Comparison of ENCODE assay signal across 10 mouse cellular contexts in the genomic region with DNA sequence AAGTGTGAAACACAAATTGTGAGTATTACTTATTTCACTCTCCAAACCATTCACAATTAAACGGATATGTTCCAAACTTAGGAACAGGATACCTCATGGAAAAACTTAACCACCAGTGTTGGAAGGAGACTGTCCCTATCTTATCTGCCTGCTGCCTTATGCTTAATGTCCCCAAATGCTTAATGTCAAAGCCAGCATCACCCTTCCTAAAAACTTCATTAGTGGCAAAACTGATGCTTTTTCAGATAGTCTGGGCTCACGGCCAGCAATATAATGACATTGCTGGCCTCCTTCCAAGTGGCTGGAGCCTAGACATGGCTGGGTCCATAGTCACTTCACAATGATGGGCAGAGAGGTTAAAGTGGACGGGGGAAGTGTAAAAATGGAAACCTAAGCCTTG. TPM values are rescaled to one million over a fixed set of nuclear protein-coding genes. Genes with fewer than 3 reads are reported as not detected.
DNase-seq lines count a peak whose midpoint lies in the region; ATAC-seq lines count a peak whose summit lies in the region.
"Had no signal": no experiment of that assay in that cellular context is flagged by ENCODE, and none has a peak within 500 bp of the region (broad histone marks: within the 10 kb centered on the region; RNA-seq: fewer than 3 reads in every experiment).

No protein-coding gene starts in this region.

- ATAC-seq in hindbrain, embryonic 16.5 days = peak; percentile 72
- no peak for ATAC-seq in neural tube, embryonic 15.5 days (ENCODE audit: low FRiP score)

- H3K9me3 ChIP-seq in hindbrain, embryonic 16.5 days (ENCODE audit: control insufficient read depth, low read length) = no peaks in the 10 kb centered on the region
- no peaks in the 10 kb centered on the region for H3K9me3 ChIP-seq in neural tube, embryonic 15.5 days (replicated peaks)
- H3K9me3 ChIP-seq: embryonic facial prominence, embryonic 15.5 days; G1E had no signal

- H3K27me3 ChIP-seq in hindbrain, embryonic 16.5 days (replicated peaks; ENCODE audit: control insufficient read depth, insufficient read depth, low read length) = no peaks in the 10 kb centered on the region
- H3K27me3 ChIP-seq in neural tube, embryonic 15.5 days (replicated peaks) = no peaks in the 10 kb centered on the region
- H3K27me3 ChIP-seq: embryonic facial prominence, embryonic 15.5 days had no signal

- DNase-seq in left cerebral cortex, postnatal 4 days = peak; percentile 69
- DNase-seq in left cerebral cortex, postnatal 10 days (ENCODE audit: extremely low spot score in 1 of 2, low spot score in 2 of 2) = no peak
- peak; percentile 58 for DNase-seq in cerebellum, adult 9-10 months
- peak; percentile 37 for DNase-seq in lung, postnatal 25 days (ENCODE audit: low spot score)
- no peak for DNase-seq in layer of hippocampus, adult 18-20 months (ENCODE audit: low spot score in 2 of 2)
- no peak for DNase-seq in spleen, postnatal 14 days (ENCODE audit: low spot score in 2 of 2)

- H3K36me3 ChIP-seq in hindbrain, embryonic 16.5 days (ENCODE audit: control insufficient read depth, insufficient read depth, low read length) = no peaks in the 10 kb centered on the region
- no peaks in the 10 kb centered on the region for H3K36me3 ChIP-seq in neural tube, embryonic 15.5 days
- H3K36me3 ChIP-seq: embryonic facial prominence, embryonic 15.5 days; G1E had no signal

- no peak overlapping the region for H3K9ac ChIP-seq in hindbrain, embryonic 16.5 days (ENCODE audit: low read depth, low read length)
- H3K9ac ChIP-seq in neural tube, embryonic 15.5 days (replicated peaks) = no peak overlapping the region
- H3K9ac ChIP-seq: embryonic facial prominence, embryonic 15.5 days had no signal

- H3K4me2 ChIP-seq in hindbrain, embryonic 16.5 days (ENCODE audit: low read length) = no peak overlapping the region
- H3K4me2 ChIP-seq in neural tube, embryonic 15.5 days = no peak overlapping the region
- H3K4me2 ChIP-seq: embryonic facial prominence, embryonic 15.5 days had no signal

- H3K4me3 ChIP-seq in hindbrain, embryonic 16.5 days (ENCODE audit: low read length) = no peak overlapping the region
- H3K4me3 ChIP-seq in neural tube, embryonic 15.5 days (replicated peaks) = no peak overlapping the region
- H3K4me3 ChIP-seq: embryonic facial prominence, embryonic 15.5 days had no signal

- no peaks in the 10 kb centered on the region for H3K4me1 ChIP-seq in hindbrain, embryonic 16.5 days (ENCODE audit: control insufficient read depth, insufficient read depth, low read depth, low read length)
- 0 out of 2 replicates have a peak, but pooled peaks cover 3% of the 10 kb centered on the region for H3K4me1 ChIP-seq in neural tube, embryonic 15.5 days
- H3K4me1 ChIP-seq: embryonic facial prominence, embryonic 15.5 days had no signal

- intact Hi-C loops in left cerebral cortex, postnatal 4 days (cut with DNase I) = no loop called here
- intact Hi-C loops in left cerebral cortex, postnatal 10 days (cut with DNase I) = no loop called here

- H3K27ac ChIP-seq in hindbrain, embryonic 16.5 days (ENCODE audit: low read depth, low read length) = no peak overlapping the region
- H3K27ac ChIP-seq in neural tube, embryonic 15.5 days (replicated peaks) = no peak overlapping the region
- H3K27ac ChIP-seq: embryonic facial prominence, embryonic 15.5 days had no signal

- 56% methylated on average over 3 of the region's 3 CpGs for WGBS in hindbrain, embryonic 16.5 days
- 63% methylated on average over 3 of the region's 3 CpGs for WGBS in neural tube, embryonic 15.5 days

RNA-seq across cellular contexts. Expression of gene Nemp2, which starts 46.1 kb away (rescaled TPM):
- 1 to 10 TPM; 7.7 to 8.8 TPM for total RNA-seq in left cerebral cortex, postnatal 4 days (2021)
- total RNA-seq in left cerebral cortex, postnatal 10 days (2021) = 1 to 10 TPM; 4.0 to 4.2 TPM
- polyA plus RNA-seq in hindbrain, embryonic 16.5 days (2015; fragmentation: Nextera tagmentation; extraction: Ambion mirVana) = 5.4 and 5.6 TPM in 2 replicates
- polyA plus RNA-seq in neural tube, embryonic 15.5 days (2015; fragmentation: Nextera tagmentation; extraction: Ambion mirVana) = 3.8 and 5.8 TPM in 2 replicates
- total RNA-seq in layer of hippocampus, adult 18-20 months (2021) = 1 to 10 TPM; 3.1 to 4.1 TPM

RNA-seq across cellular contexts. Expression of gene Mfsd6, which starts 50.6 kb away (rescaled TPM):
- total RNA-seq in left cerebral cortex, postnatal 4 days (2021) = 10 to 100 TPM; 54.1 to 57.5 TPM
- 10 to 100 TPM; 69.3 to 70.1 TPM for total RNA-seq in left cerebral cortex, postnatal 10 days (2021)
- 11.7 and 12.6 TPM in 2 replicates for polyA plus RNA-seq in hindbrain, embryonic 16.5 days (2015; fragmentation: Nextera tagmentation; extraction: Ambion mirVana)
- 10.2 and 11.7 TPM in 2 replicates for polyA plus RNA-seq in neural tube, embryonic 15.5 days (2015; fragmentation: Nextera tagmentation; extraction: Ambion mirVana)
- total RNA-seq in layer of hippocampus, adult 18-20 months (2021) = 10 to 100 TPM; 81.2 to 83.3 TPM

Comparison
In these comparisons a context has a peak if more than half of its experiments do, and no peak if none do; other contexts are left out.
1. DNase-seq: peak in left cerebral cortex, postnatal 4 days (single experiment), cerebellum, adult 9-10 months (single experiment) and lung, postnatal 25 days (single experiment); none in left cerebral cortex, postnatal 10 days (0 of 2), layer of hippocampus, adult 18-20 months (0 of 2) and spleen, postnatal 14 days (0 of 2).